Mouse (Mus musculus) hindbrain, postnatal 0 days (tissue): ENCODE measurements around the gene F11r. TPM values are rescaled to one million over a fixed set of nuclear protein-coding genes. Genes with fewer than 3 reads are reported as not detected.
A peak's percentile ranks its signal among the peaks of the same experiment; 100 is the strongest.

ENCODE experiments used
- ATAC-seq: fragments of 200-750 bp; cut with Nextera tagmentation; 2 replicates; pipeline ENCODE4 v1.8.0; 2017; ENCODE audit warnings: mild to moderate bottlenecking, moderate TSS enrichment, moderate library complexity
- DNase-seq: peaks from one replicate; pipeline ENCODE4 v3.0.0-alpha.2; 2015; ENCODE audit warnings: low spot score
- H3K27ac ChIP-seq: fragments of 300-500 bp; sonication (generic); 2 replicates; pipeline ENCODE4 v1.5.1; 2014; ENCODE audit warnings: mild to moderate bottlenecking
- H3K27me3 ChIP-seq: fragments of 300-500 bp; sonication (generic); 2 replicates; pipeline ENCODE4 v1.6.1; 2014; ENCODE audit warnings: low read length, mixed read lengths; ENCODE audit not compliant: insufficient read depth
- H3K36me3 ChIP-seq: fragments of 300-500 bp; sonication (generic); 2 replicates; pipeline ENCODE4 v1.6.1; 2014; ENCODE audit warnings: low read length, mixed read lengths; ENCODE audit not compliant: insufficient read depth
- H3K4me1 ChIP-seq: fragments of 300-500 bp; sonication (generic); 2 replicates; pipeline ENCODE4 v1.6.1; 2014; ENCODE audit warnings: antibody characterized with exemption, low read length, mixed read lengths; ENCODE audit not compliant: insufficient read depth
- H3K4me2 ChIP-seq: fragments of 300-500 bp; sonication (generic); 2 replicates; pipeline ENCODE4 v1.6.1; 2014; ENCODE audit warnings: low read depth, mild to moderate bottlenecking, low read length, moderate library complexity, mixed read lengths
- H3K4me3 ChIP-seq: fragments of 300-500 bp; sonication (generic); 2 replicates; pipeline ENCODE4 v1.5.1; 2014; ENCODE audit warnings: low read length
- H3K9ac ChIP-seq: fragments of 300-500 bp; sonication (generic); replicated peaks from 2 replicates; pipeline ENCODE4 v1.6.1; 2014; ENCODE audit warnings: mild to moderate bottlenecking, low read length, moderate library complexity, mixed read lengths
- H3K9me3 ChIP-seq: fragments of 300-500 bp; sonication (generic); 2 replicates; pipeline ENCODE4 v1.6.1; 2016; ENCODE audit warnings: low read length, mixed read lengths
- CTCF ChIP-seq: IDR thresholded peaks from 2 replicates; pipeline ENCODE4 v1.5.1; 2016; ENCODE audit warnings: antibody characterized with exemption, control low read depth, low read depth
- WGBS: fragments of 180-500 bp; shearing (Covaris S2); extraction: QIAGEN DNeasy Blood & Tissue Kit; methylation state at CpG from one replicate; pipeline ENCODE4 v1.1.7; 2014; 5-methylcytosine and 5-hydroxymethylcytosine counted together
- polyA plus RNA-seq: library from polyadenylated mRNA; unstranded; fragments of >200 nt; fragmentation: Nextera tagmentation; extraction: Ambion mirVana; gene quantifications from 2 replicates; pipeline ENCODE4 v1.2.1, GENCODE M21; 2015
- total RNA-seq: library from RNA; depleted of rRNA; stranded (reverse); fragments of >200 nt; gene quantifications from 2 replicates; pipeline ENCODE4 v1.2.3, GENCODE M21; 2014

Gene F11r
- total and polyA plus RNA-seq, 2 experiments from 2014 or later: 8.2 to 14.2 TPM

GRCm38 (mm10) chr1:171419291-171419882, 17.9 kb upstream of the F11r start:
- peak; percentile 34 for DNase-seq
- peak overlapping the region; percentile 36; the same call in 1 of the 2 replicates for H3K27ac ChIP-seq
- WGBS: 30% methylated on average over 12 of the region's 12 CpGs
- H3K9ac ChIP-seq: no peak overlapping the region
- H3K4me1 ChIP-seq: no peaks in the 10 kb centered on the region
- H3K36me3 ChIP-seq: peaks cover 28% of the 10 kb centered on the region
- no peak overlapping the region for H3K4me3 ChIP-seq
- H3K9me3 ChIP-seq: no peaks in the 10 kb centered on the region
- peak; percentile 55 for ATAC-seq
- H3K27me3 ChIP-seq: no peaks in the 10 kb centered on the region
- H3K4me2 ChIP-seq: no peak overlapping the region
- TF ChIP-seq CTCF: no peak

DNA sequence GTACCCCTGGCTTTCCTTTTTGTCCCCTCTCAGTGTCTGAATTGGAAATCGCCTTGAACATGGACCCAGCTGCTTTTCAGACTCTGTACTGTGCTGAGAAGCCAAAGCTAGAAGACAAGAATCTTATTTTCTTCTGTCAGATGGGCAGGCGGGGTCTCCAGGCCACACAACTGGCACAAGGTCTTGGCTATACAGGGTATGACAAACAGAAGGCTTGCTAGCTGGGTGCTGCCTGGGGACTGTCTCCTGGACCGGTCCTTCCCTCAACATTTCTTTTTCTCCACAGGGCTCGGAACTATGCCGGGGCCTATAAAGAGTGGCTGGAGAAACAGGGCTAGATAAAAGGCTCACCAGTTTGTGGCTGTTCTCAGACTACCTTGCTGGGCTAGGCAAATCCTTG, 17.4 kb upstream of the F11r start:
- no peak overlapping the region for H3K4me3 ChIP-seq
- no peaks in the 10 kb centered on the region for H3K27me3 ChIP-seq
- H3K36me3 ChIP-seq: peaks cover 28% of the 10 kb centered on the region
- no peak overlapping the region for H3K9ac ChIP-seq
- peak overlapping the region; percentile 36; the same call in 1 of the 2 replicates for H3K27ac ChIP-seq
- no peak for TF ChIP-seq CTCF
- H3K4me2 ChIP-seq: no peak overlapping the region
- peak; percentile 36 for ATAC-seq
- no peak for DNase-seq
- H3K9me3 ChIP-seq: no peaks in the 10 kb centered on the region
- WGBS: 56% methylated on average over 5 of the region's 5 CpGs
- H3K4me1 ChIP-seq: no peaks in the 10 kb centered on the region

- Histone ChIP-seq H3K4me1 (no peaks in the 10 kb centered on the region), H3K27ac (no peak overlapping the region), H3K4me3 (no peak overlapping the region), H3K9me3 (no peaks in the 10 kb centered on the region), H3K27me3 (no peaks in the 10 kb centered on the region), H3K4me2 (no peak overlapping the region), H3K36me3 (peaks cover 9% of the 10 kb centered on the region), H3K9ac (no peak overlapping the region)
- no peak for ATAC-seq
- no peak for DNase-seq
- TF ChIP-seq CTCF: no peak
- 87% methylated on average over 8 of the region's 8 CpGs for WGBS
These were observed 14.7 kb upstream of the F11r start for GRCm38 (mm10) chr1:171422504-171423095.

GRCm38 (mm10) chr1:171424638-171425037, 12.7 kb upstream of the F11r start:
- H3K9me3 ChIP-seq: peaks cover 3% of the 10 kb centered on the region; the same call in 1 of the 2 replicates
- H3K4me1 ChIP-seq: no peaks in the 10 kb centered on the region
- DNase-seq (no peak), ATAC-seq (no peak)
- H3K27me3 ChIP-seq: no peaks in the 10 kb centered on the region
- no peak overlapping the region for H3K4me3 ChIP-seq
- no peak overlapping the region for H3K27ac ChIP-seq
- WGBS: 74% methylated on average over 5 of the region's 5 CpGs
- H3K9ac ChIP-seq: no peak overlapping the region
- no peak for TF ChIP-seq CTCF
- no peaks in the 10 kb centered on the region; the same call in 1 of the 2 replicates for H3K36me3 ChIP-seq
- no peak overlapping the region for H3K4me2 ChIP-seq

- H3K36me3 ChIP-seq: no peaks in the 10 kb centered on the region; the same call in 1 of the 2 replicates
- no peak overlapping the region for H3K9ac ChIP-seq
- no peak overlapping the region for H3K27ac ChIP-seq
- WGBS: 86% methylated on average over 4 of the region's 4 CpGs
- TF ChIP-seq CTCF: no peak
- ATAC-seq (no peak), DNase-seq (no peak)
- H3K4me2 ChIP-seq: no peak overlapping the region
- no peaks in the 10 kb centered on the region for H3K27me3 ChIP-seq
- no peaks in the 10 kb centered on the region for H3K4me1 ChIP-seq
- H3K9me3 ChIP-seq: peaks cover 3% of the 10 kb centered on the region; the same call in 1 of the 2 replicates
- H3K4me3 ChIP-seq: no peak overlapping the region
These were observed 12.2 kb upstream of the F11r start for GRCm38 (mm10) chr1:171425126-171425525.

GRCm38 (mm10) chr1:171432158-171432557, 5.2 kb upstream of the F11r start:
- no peak for DNase-seq
- H3K4me1 ChIP-seq: 0 out of 2 replicates have a peak, but pooled peaks cover 2% of the 10 kb centered on the region
- WGBS: 82% methylated on average over 5 of the region's 5 CpGs
- H3K4me3 ChIP-seq: no peak overlapping the region
- no peak for TF ChIP-seq CTCF
- H3K4me2 ChIP-seq: no peak overlapping the region
- H3K27me3 ChIP-seq: no peaks in the 10 kb centered on the region
- no peak overlapping the region for H3K27ac ChIP-seq
- H3K9me3 ChIP-seq: peaks cover 3% of the 10 kb centered on the region; the same call in 1 of the 2 replicates
- no peak for ATAC-seq
- H3K9ac ChIP-seq: no peak overlapping the region
- H3K36me3 ChIP-seq: no peaks in the 10 kb centered on the region

DNA sequence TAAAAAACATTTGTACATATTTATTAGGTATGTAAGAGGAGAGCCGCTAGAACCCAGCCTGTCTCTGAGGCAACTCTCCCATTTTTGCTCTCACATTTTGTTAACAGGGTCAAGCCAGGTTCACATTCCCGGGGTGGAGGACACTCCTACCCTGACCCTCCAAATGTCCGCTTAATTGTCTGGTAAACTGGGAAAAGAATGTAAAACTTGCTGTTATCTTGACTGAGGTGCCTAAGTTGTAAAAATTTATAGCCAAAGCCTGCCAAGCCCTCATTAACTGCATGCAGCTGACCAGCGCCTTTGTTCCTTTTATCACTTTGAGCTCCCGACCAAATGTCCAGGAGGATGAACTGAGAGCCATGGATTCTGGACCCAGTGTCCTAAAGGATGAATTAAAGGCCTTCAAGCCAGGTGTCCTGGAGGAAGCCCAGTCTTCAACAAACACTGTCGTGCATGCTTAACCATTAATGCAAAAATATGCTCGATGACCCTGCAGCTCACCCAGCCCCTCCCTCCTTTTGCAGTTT, 2.0 kb upstream of the F11r start:
- Histone ChIP-seq H3K9me3 (no peaks in the 10 kb centered on the region), H3K27me3 (no peaks in the 10 kb centered on the region), H3K4me2 (no peak overlapping the region), H3K4me1 (0 out of 2 replicates have a peak, but pooled peaks cover 5% of the 10 kb centered on the region), H3K4me3 (no peak overlapping the region), H3K9ac (no peak overlapping the region), H3K36me3 (no peaks in the 10 kb centered on the region), H3K27ac (no peak overlapping the region)
- ATAC-seq (no peak), DNase-seq (no peak)
- no peak for TF ChIP-seq CTCF
- 62% methylated on average over 7 of the region's 7 CpGs for WGBS
